Mouse (Mus musculus): ENCODE measurements around the gene Mark3. TPM values are rescaled to one million over a fixed set of nuclear protein-coding genes. Genes with fewer than 3 reads are reported as not detected.

The Mark3 gene
- total and polyA plus RNA-seq, 3 experiments: 34.3 to 51.2 (median 40.2) TPM

DNA sequence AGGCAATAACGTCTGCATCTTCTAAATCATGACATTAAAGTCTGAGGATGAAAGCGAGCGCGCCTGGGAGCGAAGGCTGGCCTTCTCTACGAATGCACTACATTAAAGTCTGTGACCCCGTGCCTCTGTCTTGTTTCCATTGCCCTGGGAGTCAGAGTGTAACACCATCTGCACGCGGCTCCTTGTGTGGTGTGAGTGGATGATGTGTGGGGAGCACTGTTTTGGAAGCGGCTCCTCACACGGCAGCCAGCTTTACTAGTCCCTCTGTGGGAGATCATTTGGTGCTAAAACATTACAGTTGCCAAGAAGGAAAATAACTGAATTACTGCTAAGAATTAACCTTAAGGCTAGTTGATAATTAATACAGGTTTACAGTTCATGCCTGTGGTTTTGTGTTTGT lies 81.4 kb downstream of the Mark3 start:
- dilution Hi-C loops (cut with MboI; ENCODE audit: extremely low pct_ligation_motif_present, extremely low pct_unique_long_range_greater_than_20kb, low sequenced_read_pairs) (no loop called here), in situ Hi-C loops (cut with MboI; ENCODE audit: low pct_ligation_motif_present, low pct_unique_long_range_greater_than_20kb, low sequenced_read_pairs) (loop anchor here (5.0 to 10.0 kb wide), 3 partner anchors 59 to 299 kb away; partner anchors contain the start of genes Apopt1 and Bag5)
- Histone ChIP-seq H3K4me3 (replicated peaks in 1 of 3; ENCODE audit: low read depth in 2 of 3, low read length in 2 of 3, poor library complexity in 1 of 3) (no peak overlapping the region), H3K36me3 (replicated peaks in 1 of 2; ENCODE audit: control insufficient read depth in 1 of 2, insufficient read depth in 1 of 2, low read length in 1 of 2) (peaks cover 50 to 89% of the 10 kb centered on the region in 2 experiments), H3K9ac (ENCODE audit: insufficient read depth, low read depth) (no peak overlapping the region), H3K27me3 (replicated peaks) (no peaks in the 10 kb centered on the region), H3K27ac (ENCODE audit: insufficient read depth, low read depth) (no peak overlapping the region), H3K4me1 (ENCODE audit: control insufficient read depth in 1 of 2, insufficient read depth in 2 of 2) (no peaks in the 10 kb centered on the region), H3K79me2 (replicated peaks; ENCODE audit: control insufficient read depth, extremely low read depth, insufficient read depth, poor library complexity, severe bottlenecking) (no peaks in the 10 kb centered on the region), H3K9me3 (replicated peaks; ENCODE audit: low read length) (no peaks in the 10 kb centered on the region), H3K4me2 (ENCODE audit: insufficient read depth, low read depth, poor library complexity, severe bottlenecking) (no peak overlapping the region)
- TF ChIP-seq ETS1 (conservative IDR thresholded peaks at IDR 0.05; ENCODE audit: low read depth, low read length) (no peak), USF1 (IDR thresholded peaks at IDR 0.05; ENCODE audit: low read depth, low read length) (no peak), USF2 (conservative IDR thresholded peaks at IDR 0.05; ENCODE audit: low read depth, low read length) (no peak), JUN (IDR thresholded peaks at IDR 0.05; ENCODE audit: insufficient read depth, low read depth, low read length) (no peak), EP300 (IDR thresholded peaks at IDR 0.05; ENCODE audit: low read length) (no peak), MXI1 (IDR thresholded peaks at IDR 0.05; ENCODE audit: low read depth, low read length) (no peak), ELF1 (IDR thresholded peaks at IDR 0.05; ENCODE audit: low read depth, low read length) (no peak), MEF2A (IDR thresholded peaks at IDR 0.05; ENCODE audit: borderline replicate concordance, low read depth, low read length) (no peak), RAD21 (IDR thresholded peaks at IDR 0.05; ENCODE audit: low read depth, low read length) (no peak), MAFK (IDR thresholded peaks at IDR 0.05; ENCODE audit: insufficient replicate concordance, low read length) (no peak), NRF1 (IDR thresholded peaks at IDR 0.05; ENCODE audit: low read depth, low read length) (no peak), PAX5 (IDR thresholded peaks at IDR 0.05; ENCODE audit: low read length) (no peak), HCFC1 (IDR thresholded peaks at IDR 0.05; ENCODE audit: low read depth, low read length) (no peak), IRF4 (IDR thresholded peaks at IDR 0.05; ENCODE audit: low read depth, low read length) (no peak), ZNF384 (IDR thresholded peaks at IDR 0.05; ENCODE audit: low read depth, low read length) (no peak), POLR2AphosphoS2 (IDR thresholded peaks at IDR 0.05; ENCODE audit: low read depth, low read length) (no peak), CHD2 (IDR thresholded peaks at IDR 0.05; ENCODE audit: low read length) (no peak)
- no peak for DNase-seq (ENCODE audit: extremely low read depth)

DNA sequence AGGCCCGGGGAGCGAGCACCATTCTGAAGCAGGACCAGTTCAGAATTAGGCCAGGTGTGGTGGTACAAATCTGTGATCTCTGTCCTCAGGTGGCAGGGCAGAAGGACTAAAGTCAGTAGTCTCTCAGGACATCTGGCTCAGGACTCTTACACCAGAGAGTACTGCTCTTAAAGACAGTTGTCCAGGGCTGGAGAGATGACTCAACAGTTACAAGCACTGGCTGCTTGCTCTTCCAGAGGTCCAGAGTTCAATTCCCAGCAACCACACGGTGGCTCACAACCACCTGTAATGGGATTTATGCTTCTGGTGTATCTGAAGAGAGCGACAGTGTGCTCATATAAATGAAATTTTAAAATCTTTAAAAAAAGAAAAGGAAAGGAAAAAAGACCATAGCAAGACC lies 85.0 kb downstream of the Mark3 start:
- peaks cover 0 to 11% of the 10 kb centered on the region in 2 experiments; a peak in 3 of 4 replicates for H3K4me1 ChIP-seq (ENCODE audit: control insufficient read depth in 1 of 2, insufficient read depth in 2 of 2)
- in situ Hi-C loops (cut with MboI; ENCODE audit: low pct_ligation_motif_present, low pct_unique_long_range_greater_than_20kb, low sequenced_read_pairs): loop anchor here (5.0 to 10.0 kb wide), 3 partner anchors 55 to 295 kb away; partner anchors contain the start of genes Apopt1 and Bag5
- peaks cover 34 to 75% of the 10 kb centered on the region in 2 experiments for H3K36me3 ChIP-seq (replicated peaks in 1 of 2; ENCODE audit: control insufficient read depth in 1 of 2, insufficient read depth in 1 of 2, low read length in 1 of 2)

More for the DNA sequence above, 85.0 kb downstream of the Mark3 start:
- dilution Hi-C loops (cut with MboI; ENCODE audit: extremely low pct_ligation_motif_present, extremely low pct_unique_long_range_greater_than_20kb, low sequenced_read_pairs): no loop called here
- no peaks in the 10 kb centered on the region for H3K9me3 ChIP-seq (replicated peaks; ENCODE audit: low read length)
- no peaks in the 10 kb centered on the region for H3K27me3 ChIP-seq (replicated peaks)
- no peak overlapping the region for H3K27ac ChIP-seq (ENCODE audit: insufficient read depth, low read depth)
- no peak overlapping the region for H3K4me3 ChIP-seq (replicated peaks in 1 of 3; ENCODE audit: low read depth in 2 of 3, low read length in 2 of 3, poor library complexity in 1 of 3)
- no peaks in the 10 kb centered on the region for H3K79me2 ChIP-seq (replicated peaks; ENCODE audit: control insufficient read depth, extremely low read depth, insufficient read depth, poor library complexity, severe bottlenecking)
- no peak for DNase-seq (ENCODE audit: extremely low read depth)
- TF ChIP-seq SMC3 (IDR thresholded peaks at IDR 0.05; ENCODE audit: low read depth, low read length) (no peak), MXI1 (IDR thresholded peaks at IDR 0.05; ENCODE audit: low read depth, low read length) (no peak), ELF1 (IDR thresholded peaks at IDR 0.05; ENCODE audit: low read depth, low read length) (no peak), MAFK (IDR thresholded peaks at IDR 0.05; ENCODE audit: insufficient replicate concordance, low read length) (no peak), ZC3H11A (IDR thresholded peaks at IDR 0.05; ENCODE audit: low read depth, low read length) (no peak), ZNF384 (IDR thresholded peaks at IDR 0.05; ENCODE audit: low read depth, low read length) (no peak), MAZ (IDR thresholded peaks at IDR 0.05; ENCODE audit: low read depth, low read length) (no peak), RCOR1 (conservative IDR thresholded peaks at IDR 0.05; ENCODE audit: low read depth, low read length) (no peak), HCFC1 (IDR thresholded peaks at IDR 0.05; ENCODE audit: low read depth, low read length) (no peak), RAD21 (IDR thresholded peaks at IDR 0.05; ENCODE audit: low read depth, low read length) (no peak), POLR2AphosphoS2 (IDR thresholded peaks at IDR 0.05; ENCODE audit: low read depth, low read length) (no peak)
- H3K9ac ChIP-seq (ENCODE audit: insufficient read depth, low read depth): no peak overlapping the region
- no peak overlapping the region for H3K4me2 ChIP-seq (ENCODE audit: insufficient read depth, low read depth, poor library complexity, severe bottlenecking)
